Mouse (Mus musculus): ENCODE measurements at regions not wholly inside any gene's neighbourhood (a gene's known extent, or its start where the extent isn't known, plus 50 kb on each side); places are given as distances from the start of the nearest gene placed in this dataset.

- DNase-seq = no peak
Measured at GRCm38 (mm10) chr3:147041201-147041600, 189.0 kb downstream of the Ttll7 start.

DNA sequence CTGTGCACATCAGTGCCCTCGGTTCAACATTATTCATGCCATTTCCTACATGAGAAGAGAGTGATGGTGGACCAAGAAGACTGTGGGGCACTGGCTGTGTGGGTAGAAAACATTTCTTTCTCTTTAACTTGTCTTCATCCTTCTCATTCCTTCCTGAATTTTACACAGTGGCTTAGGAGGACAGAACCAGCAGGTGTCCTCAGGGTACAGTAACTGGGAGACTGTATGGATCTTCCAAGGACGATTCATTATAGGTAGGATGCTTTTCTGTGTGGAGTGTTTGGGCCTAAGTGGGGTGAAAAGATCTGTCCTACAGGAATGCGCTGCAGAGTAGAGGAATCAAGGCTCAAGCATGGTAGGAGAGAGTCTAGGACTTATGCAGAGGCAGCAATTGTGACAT is 190.7 kb downstream of the Ttll7 start:
- no peak for DNase-seq

DNA sequence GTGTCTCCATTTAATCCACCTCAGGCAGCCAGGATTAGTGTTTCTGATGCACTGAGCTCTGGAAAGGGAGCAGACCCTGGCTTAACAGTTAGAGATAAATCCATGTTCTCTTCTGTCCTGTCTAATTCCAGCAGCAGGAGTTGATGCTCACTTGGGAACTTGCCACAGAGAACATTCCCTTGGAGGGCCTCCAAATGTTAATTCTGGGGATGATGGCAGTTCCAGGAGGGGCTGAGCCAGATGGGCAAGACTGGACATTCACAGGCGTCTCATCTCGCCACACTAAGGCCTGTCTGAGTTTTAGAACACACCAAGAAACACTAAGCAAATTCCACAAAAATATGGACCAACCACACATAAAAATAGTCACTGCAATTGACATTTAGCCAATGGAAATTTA is 194.5 kb downstream of the Ttll7 start:
- DNase-seq = peak; percentile 59 to 61

- no peak for DNase-seq
Measured at GRCm38 (mm10) chr3:147054157-147054838, 202.1 kb downstream of the Ttll7 start.

DNA sequence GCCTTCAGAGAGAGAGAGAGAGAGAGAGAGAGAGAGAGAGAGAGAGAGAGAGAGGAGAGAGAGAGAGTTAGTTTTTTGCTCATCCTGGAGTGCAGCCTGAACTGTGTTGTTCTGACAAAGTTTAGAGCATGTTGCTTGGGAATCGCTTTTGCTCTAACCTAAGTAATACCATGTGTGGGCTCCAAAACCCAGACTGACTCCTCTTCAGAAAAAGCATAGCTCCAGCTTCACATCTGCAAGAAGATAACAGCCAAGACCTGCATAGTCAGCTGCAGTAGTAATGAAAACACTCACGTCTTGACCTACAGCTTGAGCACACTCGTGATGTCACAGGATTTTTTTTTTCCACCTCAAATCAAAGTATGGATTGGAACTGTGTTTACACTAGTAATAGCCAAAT is 205.7 kb downstream of the Ttll7 start:
- DNase-seq = no peak

- no peak for DNase-seq
Measured at GRCm38 (mm10) chr3:147060659-147061058, 208.5 kb downstream of the Ttll7 start.

DNA sequence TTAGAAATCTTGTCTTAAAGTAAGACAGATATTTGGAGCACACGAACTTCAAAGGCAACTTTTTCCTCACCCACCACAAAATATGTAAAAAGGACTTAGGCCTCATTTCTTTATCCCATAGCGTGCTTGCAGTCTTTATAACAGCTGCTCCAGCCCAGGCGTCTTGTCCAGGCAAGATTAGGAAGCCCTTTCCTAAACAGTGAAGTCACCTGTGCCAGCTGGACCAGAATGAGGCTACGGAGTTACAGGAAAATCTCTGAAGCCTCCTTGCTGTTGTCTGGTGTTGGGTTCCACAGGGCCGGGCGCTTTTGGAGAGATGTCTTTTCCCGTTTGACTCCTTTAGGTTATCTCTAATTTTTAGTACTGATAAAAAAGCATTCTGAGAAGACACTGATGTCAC is 210.3 kb downstream of the Ttll7 start:
- peak in 1 of 2 experiments; percentile 34 for DNase-seq

DNA sequence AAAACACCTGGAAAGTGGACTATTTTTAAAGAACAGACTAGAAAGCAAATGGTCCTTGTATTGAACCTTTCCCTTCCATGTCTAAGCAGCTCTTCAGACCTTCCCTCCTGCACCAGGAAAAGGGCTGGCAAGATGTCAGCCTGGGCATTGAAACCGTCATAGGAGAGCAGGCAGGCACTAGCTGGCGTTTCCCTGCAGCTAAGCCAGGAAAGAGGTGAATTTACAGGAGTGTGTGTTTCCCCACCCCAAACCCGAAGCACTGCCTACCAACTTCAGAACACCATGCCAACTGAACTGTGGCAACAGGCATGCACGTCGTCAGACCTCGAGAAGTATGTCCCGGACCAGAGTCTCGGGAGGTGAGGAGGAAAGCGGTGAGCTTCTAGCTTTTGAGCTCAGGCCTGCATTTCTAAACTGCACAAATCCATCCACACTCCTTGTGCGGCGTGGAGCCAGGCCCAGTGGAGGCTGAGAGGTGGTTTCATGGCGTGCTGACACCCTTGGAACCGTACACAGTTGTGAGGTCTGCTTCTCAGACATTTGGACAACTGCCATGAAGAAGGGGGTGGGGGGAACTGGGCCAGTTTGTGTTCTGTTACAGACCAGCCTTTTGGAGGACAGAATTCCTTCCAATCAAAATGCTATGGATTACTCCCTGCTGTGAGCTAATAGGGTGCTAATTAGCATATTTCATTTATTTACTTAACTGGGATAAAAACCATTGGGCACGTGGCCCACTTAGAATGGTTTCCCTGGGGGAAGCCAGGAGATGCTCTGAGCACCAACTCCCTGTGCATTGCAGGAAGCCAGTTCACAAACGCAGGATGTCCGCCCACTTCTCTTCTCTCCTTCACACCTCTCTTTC is 211.6 kb downstream of the Ttll7 start:
- DNase-seq = peak; percentile 48 to 65

GRCm38 (mm10) chr3:147064443-147064868 is 212.3 kb downstream of the Ttll7 start:
- DNase-seq = no peak

DNA sequence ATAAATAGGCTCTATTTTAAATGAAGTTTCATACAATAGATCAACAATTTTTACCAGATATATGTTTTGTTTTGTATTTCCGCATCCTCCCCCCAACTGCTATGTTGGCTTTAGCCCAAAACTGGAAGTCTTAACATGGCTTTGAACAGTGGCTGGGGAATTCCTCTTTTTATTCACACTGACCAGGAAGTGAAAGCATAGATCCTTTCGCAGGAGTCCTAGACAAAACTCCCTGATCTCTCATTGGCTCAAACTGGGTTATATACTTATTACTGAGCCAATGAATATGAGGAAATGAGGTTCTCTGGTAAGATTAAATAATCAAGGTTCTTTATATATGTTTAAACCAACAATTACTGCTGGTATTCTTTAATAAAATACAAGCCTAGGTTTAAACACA is 218.8 kb downstream of the Ttll7 start:
- no peak for DNase-seq

DNA sequence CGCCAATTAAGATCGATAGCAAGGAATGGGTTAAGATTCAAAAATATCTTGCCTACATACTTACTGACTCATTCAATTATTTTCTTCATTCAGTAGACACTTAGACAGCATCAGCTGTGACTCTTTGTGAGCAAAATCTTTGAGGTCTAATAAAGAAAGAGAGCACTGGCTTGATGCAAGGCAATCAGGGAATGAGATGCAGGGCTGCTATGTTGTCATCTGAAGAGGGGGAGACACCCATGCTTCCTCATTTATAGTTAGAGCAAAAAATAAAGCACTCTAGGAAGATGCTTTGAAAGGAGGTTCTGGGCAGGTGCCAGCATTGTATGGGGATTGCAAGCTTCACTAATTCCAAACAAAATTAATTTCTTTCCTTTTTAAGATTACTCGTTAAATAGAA is 228.0 kb downstream of the Ttll7 start:
- no peak for DNase-seq

GRCm38 (mm10) chr3:147080768-147081448 is 228.7 kb downstream of the Ttll7 start:
- no peak for DNase-seq

DNA sequence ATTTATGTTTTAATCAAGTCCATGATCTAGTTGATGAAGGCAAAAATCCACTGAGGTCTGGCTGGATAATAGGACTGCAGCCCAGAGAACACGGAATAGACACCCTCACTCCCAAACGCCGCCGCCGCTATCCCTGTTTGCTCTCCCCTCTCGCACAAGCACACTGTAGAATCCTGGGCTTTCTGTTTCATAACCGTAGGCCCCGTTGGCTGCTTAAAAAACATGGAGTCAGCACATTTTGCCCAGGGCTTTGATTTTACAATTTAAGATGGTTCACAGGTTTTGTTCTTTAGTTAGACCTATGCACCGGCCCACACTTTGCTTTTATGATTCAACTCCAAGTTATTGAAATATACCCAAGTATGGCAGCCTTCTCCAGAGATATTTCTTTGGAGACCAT is 229.6 kb downstream of the Ttll7 start:
- DNase-seq = no peak

DNA sequence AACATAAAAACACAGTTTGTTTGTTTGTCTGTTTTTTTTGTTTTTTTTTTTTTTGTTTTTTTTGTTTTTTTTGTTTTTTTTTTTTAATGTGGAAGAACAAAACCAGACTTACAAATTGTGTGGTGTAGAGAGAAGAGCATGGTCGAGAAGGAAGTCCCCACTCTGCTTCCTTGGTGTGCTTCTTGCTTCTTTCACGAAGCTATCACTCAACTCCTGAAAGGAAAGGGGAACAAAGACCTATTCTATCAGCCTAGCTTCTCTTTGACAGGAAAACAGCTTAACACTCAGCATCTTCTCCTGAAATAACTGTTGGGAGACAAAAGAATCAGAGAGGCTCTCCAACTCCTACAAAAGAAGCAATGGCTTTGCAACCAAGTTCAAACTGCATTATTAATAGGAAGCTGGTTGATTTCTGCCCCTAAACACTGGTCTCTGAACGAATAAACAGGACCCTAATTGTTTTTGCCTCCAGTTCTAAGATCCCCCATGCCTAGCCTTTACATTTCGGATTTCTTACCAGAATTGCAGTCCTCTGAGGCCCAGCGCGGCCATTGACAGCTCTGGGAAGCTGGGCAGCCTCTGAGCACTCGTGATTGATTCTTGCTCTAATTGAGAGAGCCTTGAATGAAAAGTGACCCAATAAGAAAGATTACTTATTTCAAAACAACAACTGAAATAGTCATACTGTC is 230.2 kb downstream of the Ttll7 start:
- DNase-seq = no peak

DNA sequence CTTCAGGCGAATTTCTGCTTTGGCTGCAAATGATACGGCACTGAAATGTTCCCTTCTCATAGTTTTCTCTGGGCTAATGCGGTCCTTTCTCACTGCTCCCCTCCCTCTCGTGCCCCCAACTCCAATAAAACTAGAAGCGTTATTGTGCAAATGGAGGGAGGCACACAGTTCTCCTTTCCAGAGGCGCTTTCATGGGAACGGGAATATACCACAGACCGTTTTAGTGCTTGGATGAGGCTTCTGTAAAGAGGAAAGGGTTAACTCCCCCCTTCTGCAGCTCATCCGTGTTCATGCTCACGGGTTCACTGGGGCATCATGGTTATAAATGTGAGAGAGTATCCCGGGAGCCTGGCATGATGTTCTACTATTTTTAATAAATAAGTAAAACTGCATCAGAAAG is 231.2 kb downstream of the Ttll7 start:
- no peak for DNase-seq

DNA sequence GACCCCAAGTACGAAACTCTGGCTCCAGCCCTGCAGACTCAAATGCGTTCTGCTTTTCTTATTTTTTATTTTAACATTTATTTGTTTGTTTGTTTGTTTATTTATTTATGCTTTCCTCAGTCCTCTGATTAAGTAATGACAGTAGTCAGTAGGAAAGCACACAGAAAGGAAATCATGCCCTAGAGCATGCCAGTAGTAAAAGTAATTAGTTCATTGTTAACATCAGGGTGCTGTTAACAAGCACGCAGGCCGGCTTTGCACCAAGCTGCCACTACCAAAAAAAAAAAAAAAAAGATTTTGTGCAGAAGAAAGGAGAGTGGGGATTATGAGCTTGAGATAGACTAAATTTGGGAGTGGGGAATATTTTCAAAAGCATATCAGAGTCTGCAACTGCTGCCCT is 231.7 kb downstream of the Ttll7 start:
- DNase-seq = no peak

DNA sequence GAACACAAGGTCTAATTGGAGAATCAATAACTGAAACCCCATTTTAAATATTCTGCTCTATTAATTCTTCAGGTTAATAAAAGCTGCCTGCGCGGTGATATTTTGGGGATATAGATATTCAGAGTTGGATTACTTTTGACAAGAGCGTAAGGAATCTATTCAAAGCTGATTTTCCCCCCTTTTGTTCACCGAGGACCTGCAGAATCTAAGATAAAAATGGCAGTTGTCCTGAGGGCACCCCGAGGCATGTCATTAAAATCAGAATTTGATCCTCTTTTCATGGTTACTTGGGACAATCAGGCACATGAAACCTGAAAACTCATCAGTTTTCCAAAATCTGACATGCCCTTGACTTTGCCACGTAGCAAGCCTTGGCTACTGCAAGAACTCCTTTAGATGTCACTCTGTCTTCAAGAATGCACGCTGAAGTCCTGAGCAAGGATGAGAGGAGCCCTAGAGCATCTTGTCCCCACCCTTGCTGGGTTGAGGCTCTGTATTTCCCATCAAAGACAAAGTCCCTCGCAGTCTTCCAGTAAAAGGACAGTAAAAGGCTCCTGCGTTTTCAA is 232.5 kb downstream of the Ttll7 start:
- DNase-seq = no peak

DNA sequence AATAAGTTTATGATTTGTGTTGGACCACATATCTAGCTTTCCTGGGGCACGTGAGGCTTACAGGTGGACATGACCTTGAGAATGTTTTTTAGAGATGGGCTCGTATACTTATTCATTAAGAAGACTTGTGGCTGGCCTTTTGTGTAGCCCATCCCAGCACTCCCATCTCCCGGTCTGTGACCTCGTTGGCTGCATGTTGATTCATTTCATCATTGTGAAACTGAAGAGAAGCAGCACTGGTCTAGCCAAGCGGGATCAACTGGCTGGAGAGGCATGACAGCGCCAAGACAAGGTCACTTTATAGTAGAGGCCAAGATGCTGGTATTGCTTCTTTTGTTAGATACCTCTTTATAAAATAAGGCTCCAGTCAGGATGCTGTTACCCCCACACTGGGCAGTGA is 236.0 kb downstream of the Ttll7 start:
- DNase-seq = no peak

- no peak for DNase-seq
Measured at GRCm38 (mm10) chr3:147089716-147090115, 237.5 kb downstream of the Ttll7 start.

- DNase-seq = no peak
Measured at GRCm38 (mm10) chr3:147092188-147093075, 240.3 kb downstream of the Ttll7 start.

DNA sequence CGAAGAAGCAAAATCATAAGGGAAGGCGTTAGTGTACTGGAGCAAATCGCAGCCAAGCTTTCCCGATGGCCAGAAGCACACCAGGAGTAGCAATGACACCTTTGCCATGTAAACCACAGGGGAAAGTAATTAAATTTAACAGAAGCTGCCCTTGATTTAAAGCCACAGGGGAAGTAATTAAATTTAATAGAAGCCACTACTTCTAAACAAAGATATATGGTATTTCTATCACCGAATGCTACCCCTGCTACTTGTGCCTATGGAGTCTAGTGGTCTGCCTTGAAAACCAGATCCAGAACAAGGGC is 240.9 kb downstream of the Ttll7 start:
- DNase-seq = no peak

GRCm38 (mm10) chr3:147096179-147096578 is 244.0 kb downstream of the Ttll7 start:
- no peak for DNase-seq
